Mouse (Mus musculus): ENCODE data around the gene Gm17304. TPM values are rescaled to one million over a fixed set of nuclear protein-coding genes. Genes with fewer than 3 reads are reported as not detected.

Gene Gm17304
- polyA plus RNA-seq, 1 experiment from 2014 or later, result not detected

Other genes starting within 250 kb of the Gm17304 start
- gene Barhl2, start 150.9 kb upstream of the Gm17304 start, polyA plus RNA-seq (2015; fragmentation: Nextera tagmentation; extraction: Ambion mirVana), result 2.3 and 2.9 TPM in 2 replicates
- 67.3 and 73.0 TPM in 2 replicates for gene Zfp644, start 88.2 kb downstream of the Gm17304 start, polyA plus RNA-seq (2015; fragmentation: Nextera tagmentation; extraction: Ambion mirVana)